ENCODE assay signal across 14 mouse cellular contexts in the genomic region with DNA sequence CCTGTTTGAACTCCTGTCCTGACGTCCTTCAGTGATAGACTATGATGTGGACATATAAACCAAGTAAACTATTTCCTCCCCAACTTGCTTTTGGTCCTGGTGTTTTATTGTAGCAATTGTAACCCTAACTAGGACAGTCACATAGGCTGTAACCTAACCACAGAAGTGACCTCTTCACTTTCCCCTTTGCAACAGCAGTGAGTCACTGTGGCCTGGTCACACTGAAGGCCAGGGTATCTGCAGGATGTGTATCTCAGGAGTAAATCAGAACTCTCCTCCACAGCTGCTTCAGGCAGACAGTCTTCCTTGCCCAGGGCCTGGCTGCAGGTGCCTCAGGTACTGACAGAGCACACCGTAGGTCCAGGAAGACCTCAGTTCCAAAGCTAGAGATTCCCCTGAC. TPM values are rescaled to one million over a fixed set of nuclear protein-coding genes. Genes with fewer than 3 reads are reported as not detected.
A peak's percentile ranks its signal among the peaks of the same experiment; 100 is the strongest.
DNase-seq lines count a peak whose midpoint lies in the region.
"Had no signal": no experiment of that assay in that cellular context is flagged by ENCODE, and none has a peak within 500 bp of the region (broad histone marks: within the 10 kb centered on the region; RNA-seq: fewer than 3 reads in every experiment).

No protein-coding gene starts in this region.

- peak; percentile 72 for DNase-seq in adrenal gland, adult 2 months
- no peak for DNase-seq in adrenal gland, postnatal 10 days
- peak; percentile 22 for DNase-seq in heart, adult 11 months
- DNase-seq in heart, postnatal 4 days, result no peak
- peak; percentile 31 for DNase-seq in adrenal gland, postnatal 14 days
- DNase-seq in adrenal gland, postnatal 25 days, result peak; percentile 27
- DNase-seq in left cerebral cortex, adult 11 months (ENCODE audit: low spot score), result no peak
- DNase-seq in urinary bladder, postnatal 25 days (ENCODE audit: low spot score), result no peak
- DNase-seq: cerebellum, adult 11-12 months; cerebellum, adult 2 months; cerebellum, adult 9-10 months; cerebellum, postnatal 10 days; cerebellum, postnatal 25 days; forebrain, postnatal 0 days had no signal

RNA-seq across cellular contexts. Expression of a gene that starts 3.6 kb away (rescaled TPM):
- total RNA-seq in adrenal gland, adult 2 months (2021), result 10 to 100 TPM; 18.0 to 24.0 TPM
- polyA plus RNA-seq in adrenal gland, adult 2 months (2012; rRNA removed), result 7.4 and 10.9 TPM in 2 replicates
- 10 to 100 TPM; 21.1 to 32.3 TPM for total RNA-seq in adrenal gland, postnatal 10 days (2021)
- total RNA-seq in heart, postnatal 4 days (2021), result 10 to 100 TPM; 42.9 to 43.2 TPM
- 21.1 and 22.4 TPM in 2 replicates for total RNA-seq in adrenal gland, postnatal 14 days (2021)
- 23.8 and 25.8 TPM in 2 replicates for total RNA-seq in adrenal gland, postnatal 25 days (2021)

Comparison
In these comparisons a context has a peak if more than half of its experiments do, and no peak if none do; other contexts are left out.
1. DNase-seq: peak in adrenal gland, adult 2 months (single experiment), heart, adult 11 months (single experiment), adrenal gland, postnatal 14 days (single experiment) and adrenal gland, postnatal 25 days (single experiment); none in adrenal gland, postnatal 10 days (single experiment), heart, postnatal 4 days (single experiment), left cerebral cortex, adult 11 months (single experiment) and urinary bladder, postnatal 25 days (single experiment).